Mouse (Mus musculus): ENCODE measurements around the gene Phlpp2. TPM values are rescaled to one million over a fixed set of nuclear protein-coding genes. Genes with fewer than 3 reads are reported as not detected.

The Phlpp2 gene
- polyA plus RNA-seq, 1 experiment from 2014 or later, result 3.7 TPM

DNA sequence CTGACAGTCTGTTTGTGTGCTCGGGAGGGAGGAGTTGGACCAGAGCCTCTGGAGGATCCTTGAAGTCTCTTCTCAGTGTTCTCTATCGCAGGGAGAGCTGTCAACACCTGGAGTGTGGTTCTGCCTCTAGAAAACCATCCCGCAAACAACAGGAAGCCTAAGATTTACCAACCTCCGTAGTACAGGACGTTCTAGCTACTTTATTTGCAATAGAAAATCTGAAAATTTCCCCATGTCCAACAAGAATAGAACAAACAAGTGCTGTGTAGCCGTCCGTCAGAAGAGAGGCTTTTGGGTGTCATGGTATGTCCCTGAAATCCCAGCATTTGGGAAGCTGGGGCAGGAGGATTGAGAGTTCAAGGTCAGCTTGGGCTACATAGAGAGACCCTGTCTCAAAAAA, 119.4 kb downstream of the Phlpp2 start:
- Histone ChIP-seq H3K4me3 (ENCODE audit: low read depth, low read length) (no peak overlapping the region), H3K27ac (ENCODE audit: low read depth, low read length) (no peak overlapping the region), H3K4me2 (ENCODE audit: low read length) (no peak overlapping the region), H3K36me3 (ENCODE audit: control insufficient read depth, insufficient read depth, low read length) (no peaks in the 10 kb centered on the region), H3K4me1 (ENCODE audit: control insufficient read depth, insufficient read depth, low read length) (peaks cover 10% of the 10 kb centered on the region; the same call in 1 of the 2 replicates), H3K27me3 (replicated peaks; ENCODE audit: control insufficient read depth, insufficient read depth, low read length) (no peaks in the 10 kb centered on the region), H3K9ac (ENCODE audit: low read length) (no peak overlapping the region), H3K9me3 (replicated peaks; ENCODE audit: control insufficient read depth, low read length) (no peaks in the 10 kb centered on the region)
- DNase-seq (ENCODE audit: low spot score) (no peak), ATAC-seq (no peak)
- whole genome bisulfite sequencing, result 83% methylated on average over 7 of the region's 7 CpGs

- 91% methylated on average over 8 of the region's 8 CpGs for WGBS
- ATAC-seq, result no peak
- H3K4me3 ChIP-seq (ENCODE audit: low read depth, low read length), result no peak overlapping the region
Observed at GRCm38 (mm10) chr8:109989151-109989550, 120.8 kb downstream of the Phlpp2 start.

GRCm38 (mm10) chr8:109990224-109990623, 121.9 kb downstream of the Phlpp2 start, which contains the start of gene Tat:
Gene Tat (plus strand): TSS chr8:109990437.
- Histone ChIP-seq H3K4me2 (ENCODE audit: low read length) (no peak within 1 kb of the TSS), H3K27ac (ENCODE audit: low read depth, low read length) (no peak within 1 kb of the TSS), H3K4me3 (ENCODE audit: low read depth, low read length) (no peak within 1 kb of the TSS), H3K9ac (ENCODE audit: low read length) (no peak within 1 kb of the TSS), H3K9me3 (replicated peaks; ENCODE audit: control insufficient read depth, low read length) (no peaks in the 10 kb centered on the region), H3K4me1 (ENCODE audit: control insufficient read depth, insufficient read depth, low read length) (no peaks in the 10 kb centered on the region), H3K27me3 (replicated peaks; ENCODE audit: control insufficient read depth, insufficient read depth, low read length) (no peaks in the 10 kb centered on the region), H3K36me3 (ENCODE audit: control insufficient read depth, insufficient read depth, low read length) (no peaks in the 10 kb centered on the region)
- no peak for ATAC-seq
- DNase-seq (ENCODE audit: low spot score), result no peak
- WGBS, result 80% methylated on average over 8 of the region's 8 CpGs

More at GRCm38 (mm10) chr8:109989151-109989550, 120.8 kb downstream of the Phlpp2 start:
- Histone ChIP-seq H3K27ac (ENCODE audit: low read depth, low read length) (no peak overlapping the region), H3K9ac (ENCODE audit: low read length) (no peak overlapping the region), H3K27me3 (replicated peaks; ENCODE audit: control insufficient read depth, insufficient read depth, low read length) (no peaks in the 10 kb centered on the region), H3K36me3 (ENCODE audit: control insufficient read depth, insufficient read depth, low read length) (no peaks in the 10 kb centered on the region), H3K4me1 (ENCODE audit: control insufficient read depth, insufficient read depth, low read length) (0 out of 2 replicates have a peak, but pooled peaks cover 3% of the 10 kb centered on the region), H3K9me3 (replicated peaks; ENCODE audit: control insufficient read depth, low read length) (no peaks in the 10 kb centered on the region), H3K4me2 (ENCODE audit: low read length) (no peak overlapping the region)
- no peak for DNase-seq (ENCODE audit: low spot score)

DNA sequence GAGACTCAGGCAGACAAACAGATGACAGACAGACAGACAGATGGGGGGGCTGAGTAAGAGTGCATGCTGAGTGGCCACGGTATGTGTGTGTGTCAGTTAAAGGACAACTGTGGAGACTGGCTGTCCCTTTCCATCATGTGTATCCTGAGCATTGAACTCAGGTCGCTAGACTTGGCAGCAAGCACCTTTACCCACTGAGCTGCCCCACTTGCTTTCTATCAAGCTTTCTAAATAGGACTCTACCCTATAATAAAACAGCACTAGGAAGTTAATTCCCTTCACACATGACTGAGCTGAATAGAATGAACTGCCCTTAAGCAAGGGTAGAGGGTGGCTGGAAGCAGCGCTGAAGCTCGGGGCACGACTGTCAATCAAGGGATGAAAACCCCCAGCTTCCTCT, 123.8 kb downstream of the Phlpp2 start:
- Histone ChIP-seq H3K36me3 (ENCODE audit: control insufficient read depth, insufficient read depth, low read length) (no peaks in the 10 kb centered on the region), H3K9ac (ENCODE audit: low read length) (no peak overlapping the region), H3K4me2 (ENCODE audit: low read length) (no peak overlapping the region), H3K9me3 (replicated peaks; ENCODE audit: control insufficient read depth, low read length) (no peaks in the 10 kb centered on the region), H3K27ac (ENCODE audit: low read depth, low read length) (no peak overlapping the region), H3K4me1 (ENCODE audit: control insufficient read depth, insufficient read depth, low read length) (no peaks in the 10 kb centered on the region), H3K4me3 (ENCODE audit: low read depth, low read length) (no peak overlapping the region), H3K27me3 (replicated peaks; ENCODE audit: control insufficient read depth, insufficient read depth, low read length) (no peaks in the 10 kb centered on the region)
- 64% methylated on average over 5 of the region's 5 CpGs for WGBS
- ATAC-seq (no peak), DNase-seq (ENCODE audit: low spot score) (no peak)

- Histone ChIP-seq H3K4me3 (ENCODE audit: low read depth, low read length) (no peak overlapping the region), H3K27ac (ENCODE audit: low read depth, low read length) (no peak overlapping the region), H3K36me3 (ENCODE audit: control insufficient read depth, insufficient read depth, low read length) (no peaks in the 10 kb centered on the region), H3K4me2 (ENCODE audit: low read length) (no peak overlapping the region), H3K27me3 (replicated peaks; ENCODE audit: control insufficient read depth, insufficient read depth, low read length) (no peaks in the 10 kb centered on the region), H3K4me1 (ENCODE audit: control insufficient read depth, insufficient read depth, low read length) (no peaks in the 10 kb centered on the region), H3K9me3 (replicated peaks; ENCODE audit: control insufficient read depth, low read length) (no peaks in the 10 kb centered on the region), H3K9ac (ENCODE audit: low read length) (no peak overlapping the region)
- WGBS, result 84% methylated on average over 1 of the region's 1 CpGs
- DNase-seq (ENCODE audit: low spot score), result no peak
- no peak for ATAC-seq
Observed at GRCm38 (mm10) chr8:109992951-109993350, 124.6 kb downstream of the Phlpp2 start.

Other genes with a start within 250 kb of the Phlpp2 start
- 172 and 187 TPM in 2 replicates for gene Ist1, start 175.3 kb upstream of the Phlpp2 start, polyA plus RNA-seq (2014; fragmentation: Nextera tagmentation; extraction: Ambion mirVana)
- gene Zfp821, start 163.0 kb upstream of the Phlpp2 start, polyA plus RNA-seq (2014; fragmentation: Nextera tagmentation; extraction: Ambion mirVana), result 73.9 and 76.2 TPM in 2 replicates
- gene Atxn1l, start 130.8 kb upstream of the Phlpp2 start, polyA plus RNA-seq (2014; fragmentation: Nextera tagmentation; extraction: Ambion mirVana), result 3.4 and 3.8 TPM in 2 replicates
- 33.5 and 35.7 TPM in 2 replicates for gene Ap1g1, start 90.0 kb upstream of the Phlpp2 start, polyA plus RNA-seq (2014; fragmentation: Nextera tagmentation; extraction: Ambion mirVana)
- gene Marveld3, start 93.7 kb downstream of the Phlpp2 start, polyA plus RNA-seq (2014; fragmentation: Nextera tagmentation; extraction: Ambion mirVana), result 0.79 and 1.3 TPM in 2 replicates
- not detected in 2 replicates for gene Tat, start 121.9 kb downstream of the Phlpp2 start, polyA plus RNA-seq (2014; fragmentation: Nextera tagmentation; extraction: Ambion mirVana)
- not detected in 2 replicates for gene Chst4, start 171.2 kb downstream of the Phlpp2 start, polyA plus RNA-seq (2014; fragmentation: Nextera tagmentation; extraction: Ambion mirVana)
- gene Zfp612, start 211.2 kb downstream of the Phlpp2 start, polyA plus RNA-seq (2014; fragmentation: Nextera tagmentation; extraction: Ambion mirVana), result 16.4 and 17.4 TPM in 2 replicates
- gene Gm21964, start 232.7 kb downstream of the Phlpp2 start, polyA plus RNA-seq (2014; fragmentation: Nextera tagmentation; extraction: Ambion mirVana), result not detected in 2 replicates
- gene Gm17720, start 234.2 kb downstream of the Phlpp2 start, polyA plus RNA-seq (2014; fragmentation: Nextera tagmentation; extraction: Ambion mirVana), result not detected in 2 replicates